Mouse (Mus musculus) myocyte (in vitro differentiated cells): ENCODE measurements at regions not wholly inside any gene's neighbourhood (a gene's known extent, or its start where the extent isn't known, plus 50 kb on each side); places are given as distances from the start of the nearest gene placed in this dataset.

Experiments
- H3K27me3 ChIP-seq: one replicate; pipeline ENCODE4 v1.6.1; 2011; ENCODE audit not compliant: control insufficient read depth, insufficient read depth, insufficient read length
- H3K36me3 ChIP-seq: one replicate; pipeline ENCODE4 v1.6.1; 2011; ENCODE audit not compliant: control insufficient read depth, insufficient read depth
- H3K4me2 ChIP-seq: one replicate; pipeline ENCODE4 v1.6.1; 2011; ENCODE audit warnings: low read depth, control low read depth
- H3K4me3 ChIP-seq: one replicate; pipeline ENCODE4 v1.5.1; 2011; ENCODE audit warnings: mild to moderate bottlenecking, control low read depth, moderate library complexity
- H3K79me2 ChIP-seq: one replicate; pipeline ENCODE4 v1.6.1; 2011; ENCODE audit not compliant: control insufficient read depth, insufficient read depth
- H3ac ChIP-seq: one replicate; pipeline ENCODE4 v1.6.1; 2011; ENCODE audit not compliant: control insufficient read depth, insufficient read length
- CEBPB ChIP-seq: IDR thresholded peaks from 2 replicates; pipeline ENCODE4 v1.6.1; 2011; ENCODE audit warnings: mild to moderate bottlenecking, moderate library complexity; ENCODE audit not compliant: poor library complexity, insufficient read depth, severe bottlenecking
- E2F4 ChIP-seq: IDR thresholded peaks from one replicate; pipeline ENCODE4 v1.6.1; 2011; ENCODE audit warnings: mild to moderate bottlenecking, control low read depth, moderate library complexity; ENCODE audit not compliant: insufficient read depth
- MAX ChIP-seq: IDR thresholded peaks from one replicate; pipeline ENCODE4 v1.6.1; 2011; ENCODE audit warnings: low read depth, mild to moderate bottlenecking, control low read depth
- MYOD1 ChIP-seq, 3 experiments: IDR thresholded peaks; one replicate each; pipeline ENCODE4 v1.6.1; 2011; ENCODE audit warnings: control low read depth in 2 of 3, low read depth in 2 of 3, mild to moderate bottlenecking in 2 of 3, moderate library complexity in 1 of 3; ENCODE audit not compliant: insufficient read length in 2 of 3, control insufficient read depth in 1 of 3
- MYOG ChIP-seq, 3 experiments: IDR thresholded peaks; one replicate each; pipeline ENCODE4 v1.6.1; 2011; ENCODE audit warnings: control low read depth in 2 of 3, low read depth in 2 of 3, mild to moderate bottlenecking in 2 of 3; ENCODE audit not compliant: insufficient read length in 2 of 3, control insufficient read depth in 1 of 3, insufficient read depth in 1 of 3
- POLR2A ChIP-seq: IDR thresholded peaks from one replicate; pipeline ENCODE4 v1.6.1; 2011; ENCODE audit warnings: low read depth, mild to moderate bottlenecking, control low read depth, moderate library complexity; ENCODE audit not compliant: insufficient read length
- POLR2AphosphoS2 ChIP-seq: IDR thresholded peaks from one replicate; pipeline ENCODE4 v1.6.1; 2011; ENCODE audit warnings: low read depth, control low read depth; ENCODE audit not compliant: insufficient read length
- REST ChIP-seq: IDR thresholded peaks from one replicate; pipeline ENCODE4 v1.6.1; 2011; ENCODE audit warnings: mild to moderate bottlenecking, control low read depth, moderate library complexity; ENCODE audit not compliant: insufficient read depth, insufficient read length
- SRF ChIP-seq: IDR thresholded peaks from one replicate; pipeline ENCODE4 v1.6.1; 2011; ENCODE audit warnings: low read depth; ENCODE audit not compliant: control insufficient read depth, insufficient read length
- TCF12 ChIP-seq: IDR thresholded peaks from one replicate; pipeline ENCODE4 v1.6.1; 2011; ENCODE audit warnings: mild to moderate bottlenecking, control low read depth; ENCODE audit not compliant: poor library complexity, insufficient read depth, severe bottlenecking
- TCF3 ChIP-seq: IDR thresholded peaks from one replicate; pipeline ENCODE4 v1.6.1; 2011; ENCODE audit warnings: low read depth, control low read depth; ENCODE audit not compliant: insufficient read length
- USF1 ChIP-seq: IDR thresholded peaks from one replicate; pipeline ENCODE4 v1.6.1; 2011; ENCODE audit warnings: low read depth, mild to moderate bottlenecking, control low read depth, moderate library complexity

GRCm38 (mm10) chr12:70553866-70554265 is 101.0 kb downstream of the Tmx1 start:
- no peak overlapping the region for H3K4me3 ChIP-seq
- H3K4me2 ChIP-seq = no peak overlapping the region
- TF ChIP-seq SRF (no peak), CEBPB (no peak), MYOG (IDR thresholded peaks at IDR 0.05; ENCODE audit: control insufficient read depth in 1 of 3, insufficient read depth in 1 of 3, insufficient read length in 2 of 3, low read depth in 2 of 3) (no peak), E2F4 (no peak), MYOD1 (IDR thresholded peaks at IDR 0.05; ENCODE audit: control insufficient read depth in 1 of 3, insufficient read length in 2 of 3, low read depth in 2 of 3) (no peak), TCF12 (no peak), TCF3 (no peak), REST (no peak), POLR2AphosphoS2 (no peak), USF1 (no peak), POLR2A (no peak), MAX (no peak)
- H3ac ChIP-seq = no peak overlapping the region
- H3K27me3 ChIP-seq = no peaks in the 10 kb centered on the region
- no peaks in the 10 kb centered on the region for H3K79me2 ChIP-seq
- H3K36me3 ChIP-seq = no peaks in the 10 kb centered on the region

- TF ChIP-seq MYOD1 (IDR thresholded peaks at IDR 0.05; ENCODE audit: control insufficient read depth in 1 of 3, insufficient read length in 2 of 3, low read depth in 2 of 3) (no peak), MYOG (IDR thresholded peaks at IDR 0.05; ENCODE audit: control insufficient read depth in 1 of 3, insufficient read depth in 1 of 3, insufficient read length in 2 of 3, low read depth in 2 of 3) (no peak), MAX (no peak), USF1 (no peak), TCF3 (no peak)
- Histone ChIP-seq H3K79me2 (no peaks in the 10 kb centered on the region), H3K4me3 (no peak overlapping the region)
These were observed 101.7 kb downstream of the Tmx1 start for GRCm38 (mm10) chr12:70554586-70554985.

GRCm38 (mm10) chr12:70555723-70556122 is 102.8 kb downstream of the Tmx1 start:
- H3K36me3 ChIP-seq = no peaks in the 10 kb centered on the region
- H3K27me3 ChIP-seq = no peaks in the 10 kb centered on the region
- no peak overlapping the region for H3ac ChIP-seq
- TF ChIP-seq REST (no peak), CEBPB (peak; percentile 72; the same call in 1 of the 2 replicates)
- H3K4me3 ChIP-seq = no peak overlapping the region
- no peak overlapping the region for H3K4me2 ChIP-seq
- H3K79me2 ChIP-seq = no peaks in the 10 kb centered on the region

More at GRCm38 (mm10) chr12:70554586-70554985, 101.7 kb downstream of the Tmx1 start:
- H3K4me2 ChIP-seq = peak overlapping the region; percentile 58
- no peaks in the 10 kb centered on the region for H3K27me3 ChIP-seq
- H3K36me3 ChIP-seq = no peaks in the 10 kb centered on the region
- no peak overlapping the region for H3ac ChIP-seq

- Histone ChIP-seq H3K79me2 (no peaks in the 10 kb centered on the region), H3K4me3 (no peak overlapping the region), H3K27me3 (no peaks in the 10 kb centered on the region), H3K36me3 (no peaks in the 10 kb centered on the region), H3ac (no peak overlapping the region), H3K4me2 (no peak overlapping the region)
- TF ChIP-seq REST = no peak
These were observed 103.9 kb downstream of the Tmx1 start for GRCm38 (mm10) chr12:70556820-70557219.

- no peak overlapping the region for H3ac ChIP-seq
- H3K79me2 ChIP-seq = no peaks in the 10 kb centered on the region
- no peaks in the 10 kb centered on the region for H3K27me3 ChIP-seq
- no peaks in the 10 kb centered on the region for H3K36me3 ChIP-seq
- no peak overlapping the region for H3K4me2 ChIP-seq
- TF ChIP-seq TCF12 (no peak), USF1 (no peak)
- no peak overlapping the region for H3K4me3 ChIP-seq
These were observed 110.6 kb downstream of the Tmx1 start for GRCm38 (mm10) chr12:70563446-70563845.

- Histone ChIP-seq H3K36me3 (no peaks in the 10 kb centered on the region), H3K79me2 (no peaks in the 10 kb centered on the region), H3K27me3 (no peaks in the 10 kb centered on the region), H3K4me3 (no peak overlapping the region), H3K4me2 (no peak overlapping the region), H3ac (no peak overlapping the region)
- no peak for TF ChIP-seq CEBPB
- no peak for TF ChIP-seq TCF3
- TF ChIP-seq POLR2A = no peak
- TF ChIP-seq POLR2AphosphoS2 = no peak
- TF ChIP-seq MAX = no peak
- no peak for TF ChIP-seq SRF
- TF ChIP-seq MYOD1 (IDR thresholded peaks at IDR 0.05; ENCODE audit: control insufficient read depth in 1 of 3, insufficient read length in 2 of 3, low read depth in 2 of 3) = no peak
- no peak for TF ChIP-seq REST
- no peak for TF ChIP-seq E2F4
- TF ChIP-seq TCF12 = no peak
- TF ChIP-seq MYOG (IDR thresholded peaks at IDR 0.05; ENCODE audit: control insufficient read depth in 1 of 3, insufficient read depth in 1 of 3, insufficient read length in 2 of 3, low read depth in 2 of 3) = no peak
- no peak for TF ChIP-seq USF1
These were observed 122.8 kb downstream of the Tmx1 start for GRCm38 (mm10) chr12:70575665-70576064.
